Mouse (Mus musculus): ENCODE measurements around the gene St8sia6.
"Not testable (repeated sequence)": the region's sequence is repeated elsewhere in the genome, so short reads cannot be mapped to it uniquely, and the experiment has no call there.

The St8sia6 gene

DNA sequence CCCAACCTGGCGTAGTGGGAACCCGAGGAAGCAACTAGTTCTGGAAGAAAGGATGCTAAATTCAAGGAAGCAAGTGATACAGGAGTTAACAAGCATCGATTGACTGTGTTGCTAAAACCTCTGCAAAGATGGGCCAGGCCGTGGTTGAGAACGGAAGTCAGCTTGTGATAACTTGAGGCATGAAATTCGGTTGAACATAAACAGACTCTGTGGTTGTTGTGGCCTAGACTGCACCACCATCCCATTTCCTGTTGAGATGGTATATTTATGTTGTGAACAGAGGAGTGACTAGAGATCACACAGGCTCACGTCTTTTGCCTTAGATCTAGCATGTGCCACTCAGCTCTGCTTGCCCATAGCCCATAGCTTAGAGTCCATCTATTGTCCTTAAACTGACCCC, 36.5 kb downstream of the St8sia6 start:
- peak in 1 of 2 experiments; percentile 3 for DNase-seq

DNA sequence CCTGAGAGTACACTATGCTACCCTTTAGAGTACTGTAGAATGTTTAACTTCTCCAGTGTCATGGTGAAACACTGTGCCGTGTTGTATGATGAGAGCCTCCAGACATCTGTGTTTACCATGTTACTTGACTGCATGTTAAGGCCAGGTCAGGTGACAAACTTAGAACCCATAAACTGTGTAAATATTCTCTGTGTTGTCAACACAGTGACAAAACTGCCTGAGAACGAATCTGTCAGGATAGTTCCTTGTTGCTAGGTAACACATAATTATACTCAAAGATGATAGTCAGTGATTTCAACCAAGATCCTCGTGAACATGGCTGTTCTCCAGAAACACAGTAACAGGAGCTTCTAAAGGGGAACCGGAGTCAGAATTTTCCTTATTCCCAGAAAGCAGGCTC, 38.1 kb downstream of the St8sia6 start:
- no peak for DNase-seq

DNA sequence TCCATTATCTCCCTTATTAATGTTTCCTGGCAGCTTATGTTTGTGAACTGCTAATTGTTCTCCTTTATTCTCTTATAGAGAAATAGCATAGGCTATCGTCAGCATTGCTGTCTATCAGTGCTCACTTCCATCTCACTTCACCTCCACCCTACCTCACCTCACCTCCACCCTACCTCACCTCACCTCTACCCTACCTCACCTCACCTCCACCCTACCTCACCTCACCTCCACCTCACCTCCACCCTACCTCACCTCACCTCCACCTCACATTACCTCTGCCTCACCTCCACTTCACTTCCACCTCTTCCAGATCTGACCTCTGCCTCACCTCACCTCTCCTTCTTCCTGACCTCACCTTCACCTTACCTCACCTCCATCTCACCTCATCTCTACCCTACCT, 42.2 kb downstream of the St8sia6 start:
- no peak for DNase-seq

DNA sequence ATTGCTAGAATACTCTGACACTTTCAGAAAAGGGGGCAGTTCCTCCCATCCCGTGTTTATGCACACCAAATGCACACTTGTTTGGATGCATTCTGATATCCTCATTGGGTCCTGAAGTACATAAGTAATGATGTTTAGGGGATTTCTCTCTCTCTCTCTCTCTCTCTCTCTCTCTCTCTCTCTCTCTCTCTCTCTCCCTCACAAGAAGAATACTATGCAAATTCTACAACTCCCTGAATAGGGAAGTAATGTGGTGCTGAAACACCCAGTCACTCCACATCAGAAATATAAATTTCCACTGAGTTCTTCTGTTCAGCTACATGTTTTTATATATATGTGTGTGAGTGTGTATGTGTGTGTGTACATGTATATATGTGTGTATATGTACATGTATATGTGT, 43.1 kb downstream of the St8sia6 start:
- no peak for DNase-seq

DNA sequence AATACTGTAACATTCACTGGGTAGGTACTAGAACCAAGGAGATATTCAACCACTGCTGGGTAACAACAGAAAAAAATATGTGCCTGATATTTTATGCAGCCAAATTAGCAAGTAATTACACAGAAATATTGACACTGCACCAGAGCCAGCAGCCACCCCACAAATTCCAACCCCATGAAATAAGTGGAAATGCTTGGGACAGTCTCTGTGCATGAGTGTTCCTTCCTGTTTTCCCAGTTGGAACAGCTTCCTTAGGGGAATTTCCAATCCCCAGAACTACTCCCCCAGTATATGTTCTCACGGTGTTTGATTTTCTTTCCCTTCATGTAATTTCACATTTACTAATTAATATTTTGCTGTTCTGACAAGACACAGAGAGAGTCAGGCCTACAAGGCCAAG, 43.8 kb downstream of the St8sia6 start:
- DNase-seq: no peak

DNA sequence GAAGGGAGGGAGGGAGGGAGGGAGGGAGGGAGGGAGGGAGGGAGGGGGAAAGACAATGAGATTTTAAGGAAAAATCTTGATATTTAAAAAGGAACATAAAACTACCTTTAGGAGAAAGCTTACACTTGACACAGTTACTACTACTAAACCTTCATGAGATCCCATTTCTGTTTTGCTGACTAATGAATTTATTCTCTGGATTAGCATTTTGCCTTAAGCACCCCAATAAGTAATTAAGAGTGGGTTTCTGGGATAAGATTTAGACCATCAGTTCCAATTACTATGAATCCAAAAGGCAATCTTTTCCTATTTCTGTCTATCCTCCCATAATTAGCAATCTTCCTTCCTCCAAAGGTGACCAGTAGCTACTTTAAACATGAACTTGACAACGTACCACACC, 44.7 kb downstream of the St8sia6 start:
- DNase-seq: no peak

DNA sequence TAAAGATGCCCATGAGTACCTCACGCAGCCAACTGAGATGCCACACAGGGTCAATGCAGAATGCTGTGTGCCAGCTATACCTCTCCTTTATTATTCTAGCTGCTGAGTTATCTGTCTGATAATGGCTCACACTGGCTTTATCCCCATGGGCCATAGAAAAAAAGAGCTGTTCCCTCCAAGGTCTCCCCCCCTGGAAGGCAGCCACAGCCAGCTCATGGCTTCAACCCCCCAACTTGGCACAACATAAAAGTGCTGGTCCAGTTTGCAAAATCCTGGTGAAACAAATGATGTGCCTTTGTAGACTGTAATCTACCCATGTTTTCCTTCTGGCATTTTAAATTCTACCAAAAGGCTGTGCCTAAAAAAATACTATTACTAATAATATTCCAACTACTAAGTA, 46.3 kb downstream of the St8sia6 start:
- DNase-seq: no peak

DNA sequence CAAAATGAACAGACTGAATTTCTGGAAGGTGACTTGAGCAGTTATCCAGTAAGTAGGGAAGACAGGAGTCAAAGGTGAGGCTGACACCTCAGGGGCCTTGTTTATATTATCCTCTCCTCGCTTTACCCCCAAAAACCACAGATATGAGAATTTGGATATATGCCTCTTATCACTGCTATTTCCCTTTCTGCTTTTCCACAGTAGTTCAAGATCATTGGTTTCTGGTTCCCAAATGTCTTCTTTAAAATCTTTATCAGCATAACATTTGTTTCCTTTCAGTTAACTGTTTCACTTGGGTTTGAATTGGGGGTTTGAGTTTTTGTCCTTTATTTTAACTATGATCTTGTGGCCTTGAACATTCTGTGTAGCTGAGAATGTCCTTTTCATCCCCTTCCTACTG, 47.8 kb downstream of the St8sia6 start:
- no peak for DNase-seq

DNA sequence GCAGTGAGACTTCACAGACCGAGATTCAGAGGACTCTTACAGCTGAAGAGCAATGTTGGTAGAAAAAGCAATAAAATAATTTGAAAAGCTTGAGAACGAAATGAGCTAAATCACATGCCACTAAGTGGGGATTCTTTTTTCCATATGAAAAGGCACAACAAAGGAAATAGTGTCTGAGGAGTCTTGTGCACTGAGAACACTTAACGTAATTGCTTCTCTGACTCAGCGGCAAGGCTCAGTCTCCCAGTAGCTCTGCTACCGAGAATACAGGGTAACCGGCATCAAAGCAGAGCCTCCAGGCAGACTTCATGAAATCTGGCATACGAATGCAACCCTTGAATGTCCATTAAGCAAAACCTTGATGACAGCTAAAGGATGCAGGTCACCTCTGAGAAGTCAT, 55.2 kb downstream of the St8sia6 start:
- no peak for DNase-seq

DNA sequence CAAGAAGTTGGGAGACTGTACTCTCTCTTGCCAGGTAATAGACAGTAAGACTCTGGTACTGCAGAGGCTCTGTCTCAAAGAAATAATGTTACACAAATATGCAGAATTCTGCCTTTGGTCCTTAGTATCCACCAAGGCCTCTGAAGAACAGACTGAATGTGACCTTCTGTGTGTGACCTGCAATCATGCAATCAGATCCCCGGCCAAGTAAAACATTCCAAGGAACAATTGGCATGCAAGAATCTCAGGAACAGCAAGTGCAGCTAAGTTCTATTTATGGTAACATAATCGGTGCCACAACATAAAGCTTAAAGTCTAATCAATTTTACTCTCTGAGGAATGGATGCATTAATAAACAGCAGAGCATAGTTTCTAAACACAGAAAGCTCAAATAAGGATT, 66.0 kb downstream of the St8sia6 start:
- no peak for DNase-seq

DNA sequence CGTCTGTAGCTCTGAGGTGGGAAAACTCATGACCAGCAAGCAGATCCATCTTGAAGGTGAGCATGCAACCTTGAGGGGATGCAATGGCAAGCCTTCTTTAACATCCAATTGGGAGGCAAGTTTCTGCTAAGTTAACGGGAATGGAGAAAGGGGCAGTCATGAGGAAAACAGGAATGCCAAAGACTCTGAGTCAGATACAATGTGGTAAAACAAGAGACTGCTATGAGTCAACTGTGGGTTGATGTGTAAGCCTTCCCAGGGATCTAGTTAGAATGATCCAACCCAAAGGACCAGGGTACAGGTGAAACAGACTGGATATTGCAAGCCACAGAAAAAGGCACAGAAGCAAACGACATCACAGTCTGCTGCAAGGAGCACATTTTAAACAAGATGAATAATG, 68.3 kb downstream of the St8sia6 start:
- no peak for DNase-seq

DNA sequence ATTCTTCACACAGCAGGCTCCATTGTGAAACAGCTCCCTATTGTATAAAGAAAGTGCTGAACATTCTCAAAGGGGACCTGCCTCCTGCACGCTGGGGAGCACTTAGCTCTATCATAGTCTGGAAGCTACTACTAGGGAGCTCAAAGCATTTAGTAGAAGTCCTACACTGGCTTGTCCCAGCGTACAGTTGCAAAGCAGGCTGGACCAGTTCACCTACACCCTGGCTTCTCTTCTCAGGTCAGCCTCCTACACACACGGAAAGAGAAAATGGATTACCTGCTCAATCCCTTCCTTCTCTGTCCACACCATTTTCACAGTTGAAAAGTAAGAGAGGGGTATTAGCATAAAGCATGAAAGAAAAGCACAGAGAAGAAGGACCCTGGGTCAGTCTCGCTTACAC, 71.6 kb downstream of the St8sia6 start:
- DNase-seq: peak; percentile 4 to 16

DNA sequence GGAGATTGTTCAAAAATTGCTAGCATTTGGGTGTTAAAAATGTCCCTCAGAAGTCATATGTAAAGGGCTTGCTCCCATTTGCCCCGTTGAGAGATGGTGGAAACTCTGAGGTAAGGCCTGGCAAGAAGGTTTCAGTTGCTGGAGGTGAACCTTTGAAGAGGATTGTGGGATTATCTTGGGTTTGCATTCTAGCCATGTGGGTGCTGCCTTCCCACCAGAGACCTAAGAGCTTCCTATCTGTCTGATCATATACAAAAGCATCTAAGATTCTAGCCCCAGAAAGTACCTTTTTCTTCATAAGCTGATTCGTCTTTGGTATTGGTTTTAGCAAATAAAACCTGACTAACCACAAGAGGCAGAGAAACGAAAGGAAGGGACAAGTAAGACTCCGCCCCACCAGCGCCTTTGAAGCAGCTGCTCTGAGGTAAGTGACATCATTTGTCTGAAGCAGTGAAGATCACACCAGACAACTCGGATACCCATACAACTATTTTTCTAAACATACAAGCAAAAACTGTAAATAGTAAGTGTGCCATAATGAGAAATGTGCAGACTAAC, 75.2 kb downstream of the St8sia6 start:
- no peak for DNase-seq

DNA sequence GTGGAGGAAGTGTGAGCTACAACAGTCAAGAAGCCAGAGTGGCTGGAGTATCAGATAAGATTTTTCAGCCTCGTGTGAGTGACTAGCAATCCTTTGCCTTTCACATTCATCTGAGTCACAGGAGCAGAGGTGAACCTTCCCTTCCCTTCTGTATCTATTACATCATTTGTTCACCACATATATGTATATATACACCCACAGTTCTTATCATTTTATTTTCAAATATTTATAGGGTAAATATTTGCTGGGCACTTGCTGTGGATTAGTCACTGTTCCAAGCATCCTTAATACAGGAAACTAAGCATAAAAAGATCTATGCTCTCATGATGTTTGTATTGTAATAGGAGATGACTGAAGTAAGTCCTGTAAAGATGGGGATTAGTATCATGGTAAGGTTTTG, 85.1 kb downstream of the St8sia6 start:
- no peak for DNase-seq

DNA sequence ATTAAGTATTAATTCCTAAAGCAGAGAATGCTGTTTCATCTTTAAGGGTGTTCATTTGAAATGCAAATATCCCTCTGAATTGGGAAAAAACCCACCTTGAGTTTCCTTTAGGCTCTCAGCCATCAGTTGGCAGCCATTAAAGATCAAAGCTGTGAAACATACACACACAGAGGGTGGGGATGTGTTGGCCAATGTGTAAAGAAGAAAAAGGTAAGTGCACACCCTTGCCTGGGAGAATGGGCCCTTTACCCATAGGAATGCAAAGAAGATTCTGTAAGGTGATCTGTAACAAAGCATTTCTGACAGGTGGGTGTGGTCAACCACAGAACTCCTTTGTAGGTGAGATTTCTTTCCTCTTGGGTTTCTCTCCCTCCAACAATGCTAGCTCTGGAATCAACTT, 96.3 kb downstream of the St8sia6 start:
- DNase-seq: no peak

DNA sequence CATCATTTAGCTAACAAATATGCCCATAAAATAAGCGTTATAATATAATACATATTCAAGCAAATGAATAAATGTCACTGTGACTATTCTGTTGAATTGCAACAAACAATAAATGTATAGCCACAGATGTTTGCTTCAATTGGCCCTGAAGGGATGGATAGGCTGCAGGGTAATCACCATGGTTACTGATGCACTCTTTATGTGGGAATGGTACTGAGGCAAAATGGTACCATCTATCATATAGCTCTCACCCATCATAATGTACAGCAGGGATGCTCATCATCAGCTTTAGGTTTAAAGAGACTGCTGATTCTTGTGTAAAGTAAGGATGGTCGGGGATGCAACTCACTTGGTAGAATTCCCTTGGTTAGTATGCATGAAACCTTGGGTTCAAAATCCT, 99.4 kb downstream of the St8sia6 start:
- no peak for DNase-seq

DNA sequence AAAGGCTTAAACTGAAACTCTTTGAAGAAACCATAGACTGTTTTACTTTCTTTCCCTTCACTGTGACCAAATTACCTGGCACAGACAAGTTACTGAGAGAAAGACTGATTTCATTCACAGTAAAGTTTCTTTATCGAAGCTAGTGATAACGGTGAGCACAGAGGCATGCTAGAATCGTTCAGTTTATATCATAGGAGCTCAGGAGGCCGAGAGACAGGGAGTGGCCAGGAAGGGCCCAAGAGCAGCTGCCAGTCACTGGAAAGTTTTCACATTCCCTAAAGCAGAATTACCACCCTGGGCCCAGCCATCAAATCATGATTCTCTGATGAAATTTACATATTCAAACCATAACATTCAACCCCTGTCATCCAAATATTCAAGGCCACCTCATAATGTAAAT, 109.5 kb downstream of the St8sia6 start:
- no peak for DNase-seq

DNA sequence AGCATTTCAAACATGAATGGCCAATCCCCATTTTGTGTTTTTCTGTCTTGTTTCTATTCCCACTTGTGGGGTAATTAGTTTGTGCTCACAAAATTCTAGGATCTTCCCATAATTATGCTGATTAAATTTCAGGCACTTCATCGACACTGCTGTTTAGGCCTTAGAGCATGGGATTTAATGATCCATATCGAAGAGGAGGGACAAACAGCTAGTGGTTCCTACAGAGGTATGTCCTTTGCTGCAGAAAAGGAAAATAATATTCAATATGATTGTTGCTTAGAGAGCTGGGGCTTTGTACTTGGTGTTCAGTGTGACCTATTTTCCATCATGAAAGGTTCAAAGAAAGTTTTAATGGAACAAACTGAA, 110.7 kb downstream of the St8sia6 start:
- DNase-seq: no peak

DNA sequence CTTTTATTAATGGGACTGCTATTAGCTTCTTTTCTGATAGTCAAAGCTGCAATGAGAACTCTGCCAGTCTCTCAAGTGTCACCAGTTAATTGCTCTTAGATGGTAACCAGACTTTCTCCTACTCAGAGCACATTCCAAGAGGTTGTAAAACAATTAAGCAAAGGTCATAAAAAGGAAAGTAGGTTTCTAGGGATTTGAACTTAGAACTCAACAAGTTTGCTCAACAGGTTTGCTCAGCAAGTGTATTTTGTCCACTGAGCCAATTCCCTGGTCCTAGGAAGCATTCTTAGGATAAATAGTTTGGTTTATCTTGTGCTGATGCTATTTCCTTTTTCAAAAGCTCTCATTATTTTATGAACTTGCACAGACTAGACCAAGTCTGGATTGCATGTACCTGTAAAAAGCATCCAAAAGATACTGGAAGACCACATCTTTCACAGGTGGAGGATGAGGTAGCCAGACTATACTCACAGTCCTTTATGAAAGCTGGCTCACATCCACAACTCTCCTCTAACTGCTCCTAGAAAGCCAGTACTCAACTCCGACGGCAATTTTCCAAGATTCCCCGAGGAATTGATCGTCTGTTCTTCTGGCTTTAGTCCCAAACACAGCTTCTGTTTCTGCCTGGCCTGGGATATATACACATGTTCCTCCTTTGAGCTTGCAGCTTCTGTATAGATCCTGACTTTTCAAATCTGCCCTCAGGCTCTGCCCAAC, 111.2 kb downstream of the St8sia6 start:
- no peak for DNase-seq

DNA sequence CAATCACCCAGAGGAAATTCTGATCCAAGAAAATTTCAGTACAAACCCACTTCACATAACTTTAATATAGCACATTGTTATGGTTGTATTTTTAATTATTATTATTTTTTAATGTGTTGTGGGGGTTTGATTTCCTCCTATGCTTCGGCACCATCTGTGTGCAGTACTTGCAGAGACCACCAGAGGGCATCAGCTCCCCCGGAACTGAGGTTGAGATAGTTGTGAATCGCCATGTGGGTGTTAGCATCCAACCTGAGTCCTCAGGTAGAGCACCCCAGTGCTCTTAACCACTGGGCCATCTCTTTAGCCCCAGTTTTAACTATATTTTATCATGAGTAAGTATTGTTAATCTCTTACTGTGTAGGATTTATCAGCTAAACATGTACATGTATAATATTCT, 120.9 kb downstream of the St8sia6 start:
- DNase-seq: no peak

DNA sequence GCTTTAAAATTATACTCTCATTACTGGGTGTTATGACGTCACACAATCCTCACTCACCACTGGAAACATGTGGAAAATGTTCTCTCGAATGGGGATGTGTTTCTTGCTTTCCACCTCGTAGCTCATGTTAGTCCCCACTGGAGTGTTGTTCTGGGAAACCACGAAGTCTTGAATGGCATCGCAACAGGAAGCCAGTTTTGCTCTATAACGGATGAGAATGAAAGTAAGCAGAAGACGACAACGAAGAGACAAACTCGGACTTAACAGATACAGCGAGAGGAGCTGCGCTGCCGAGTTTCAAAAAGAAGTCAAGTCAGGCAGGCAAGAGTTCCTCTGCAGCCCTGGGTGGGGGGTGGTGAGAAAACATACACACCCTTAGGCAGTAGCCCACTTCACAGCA, 121.4 kb downstream of the St8sia6 start:
- no peak for DNase-seq

DNA sequence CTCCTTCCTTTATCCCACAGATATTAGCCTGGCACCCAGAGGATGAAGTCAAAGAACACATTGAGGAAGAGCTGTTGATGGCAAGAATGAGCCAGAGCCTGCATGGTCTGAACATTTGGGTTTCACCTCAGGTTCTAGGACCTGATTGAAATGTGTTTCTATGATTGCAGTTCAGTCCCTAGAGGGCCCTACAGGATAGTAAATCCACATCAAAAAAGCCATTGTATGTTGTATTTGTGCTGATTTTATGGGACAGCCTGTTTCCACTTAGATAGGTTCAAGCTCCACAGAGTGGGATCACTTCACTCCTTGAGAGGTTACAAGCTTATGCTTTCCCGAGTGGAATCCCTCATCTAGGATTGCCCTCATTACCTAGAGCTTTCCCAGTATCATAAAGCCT, 159.0 kb downstream of the St8sia6 start:
- no peak for DNase-seq

DNA sequence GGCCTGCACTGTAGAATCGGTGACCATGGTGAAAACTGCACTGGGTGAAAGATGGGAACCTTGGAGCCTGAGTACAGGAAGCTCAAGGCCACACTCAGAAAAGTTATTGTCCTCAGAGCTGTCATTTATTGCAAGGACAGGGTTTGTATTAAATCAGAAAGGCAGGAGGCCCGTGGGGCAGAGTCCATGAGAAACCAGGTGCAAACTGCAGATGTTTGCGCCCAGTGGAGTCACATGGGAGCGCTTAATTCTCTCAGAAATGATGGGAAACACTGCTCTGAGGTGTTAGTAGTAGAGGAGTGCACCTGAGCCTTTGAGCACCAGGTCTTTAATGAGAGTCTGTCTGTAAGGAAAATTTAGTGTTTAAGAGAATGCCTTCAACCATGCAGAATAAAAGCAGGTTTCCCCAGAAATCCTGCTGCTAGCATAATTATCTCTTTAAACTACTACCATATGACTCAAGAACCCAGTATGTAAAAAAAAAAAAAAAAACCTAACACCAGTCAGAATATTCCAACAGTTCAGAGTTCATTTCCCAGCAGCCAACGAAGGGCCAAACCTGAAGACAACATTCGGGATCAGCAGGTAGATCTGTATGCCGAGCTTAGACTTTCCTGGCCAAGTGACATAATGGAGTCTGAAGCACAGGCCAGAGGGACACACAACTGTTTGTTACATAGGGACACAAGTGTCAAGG, 163.6 kb downstream of the St8sia6 start:
- DNase-seq: no peak

DNA sequence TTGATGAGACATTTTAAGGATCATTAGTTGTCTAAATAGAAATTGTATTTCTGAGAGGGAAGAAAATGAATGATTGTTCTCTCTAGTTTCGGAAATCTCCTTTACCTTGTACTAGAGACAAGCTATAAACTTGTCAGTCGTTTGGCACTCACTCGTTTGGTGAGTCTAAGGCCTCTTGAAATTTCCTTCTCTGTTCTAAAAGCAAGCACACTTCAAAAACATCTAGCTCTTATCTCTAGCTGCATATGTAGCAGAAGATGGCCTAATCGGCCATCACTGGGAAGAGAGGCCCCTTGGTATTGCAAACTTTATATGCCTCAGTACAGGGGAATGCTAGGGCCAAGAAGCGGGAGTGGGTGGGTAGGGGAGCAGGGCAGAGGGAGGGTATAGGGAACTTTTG, 190.2 kb downstream of the St8sia6 start:
- DNase-seq: not testable (repeated sequence)

DNA sequence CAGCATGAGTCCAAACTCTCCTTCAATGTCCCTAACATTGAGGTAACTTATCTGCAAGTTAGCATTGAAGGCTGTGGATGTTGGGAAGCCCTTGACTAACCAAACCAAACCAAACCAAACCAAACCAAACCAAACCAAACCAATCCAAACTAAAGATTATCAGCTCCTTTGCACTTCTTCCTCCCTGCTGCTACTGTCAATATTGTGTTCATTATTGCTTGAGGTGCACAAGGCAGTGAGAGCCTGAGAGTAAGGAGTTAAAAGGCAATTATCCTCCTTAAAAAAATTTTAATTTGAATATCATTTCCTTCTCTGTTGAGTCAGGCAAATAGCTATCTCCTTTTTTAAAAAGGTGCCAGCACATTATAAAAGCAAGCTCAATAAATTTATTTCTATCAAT, 190.8 kb downstream of the St8sia6 start:
- no peak for DNase-seq
